Mouse (Mus musculus) right cerebral cortex, postnatal 4 days (tissue): ENCODE results near the gene Smarcc1.
A peak's percentile ranks its signal among the peaks of the same experiment; 100 is the strongest.

Experiments
- DNase-seq: peaks from one replicate; pipeline ENCODE4 v3.0.0-alpha.2; 2022

Smarcc1 gene

DNA sequence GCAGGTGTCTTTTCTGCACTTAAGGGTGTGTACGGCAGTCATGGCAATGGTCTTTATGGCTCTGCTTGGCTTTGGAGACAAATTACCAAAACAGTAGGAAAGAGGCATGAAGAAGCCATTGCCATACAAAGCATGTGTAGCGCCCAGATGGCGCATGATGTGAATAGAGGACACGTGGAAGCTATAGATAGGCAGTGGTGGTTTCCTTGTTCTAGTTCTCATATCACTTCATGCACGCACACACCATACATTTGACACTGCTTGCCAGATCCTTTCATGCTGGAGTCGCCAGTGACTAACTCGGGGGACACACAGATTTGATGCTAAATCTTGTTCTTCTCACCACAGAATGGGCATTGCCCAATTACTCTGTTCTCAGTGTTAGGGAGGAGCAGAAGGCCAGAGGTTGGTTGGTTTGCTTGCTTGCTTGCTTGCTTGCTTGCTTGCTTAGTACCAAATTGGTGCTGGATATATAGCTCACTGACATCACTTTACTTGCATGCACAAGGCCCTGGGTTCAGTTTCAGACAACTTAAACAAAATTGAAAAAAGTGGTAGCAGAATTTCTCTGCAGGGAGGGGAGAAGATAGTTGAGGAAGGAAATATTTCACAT, 125.8 kb downstream of the Smarcc1 start, which contains the start of gene Cspg5:
Gene Cspg5 (plus strand): TSS at position 563 of the 613 bp plus-strand sequence.
- no peak for DNase-seq

DNA sequence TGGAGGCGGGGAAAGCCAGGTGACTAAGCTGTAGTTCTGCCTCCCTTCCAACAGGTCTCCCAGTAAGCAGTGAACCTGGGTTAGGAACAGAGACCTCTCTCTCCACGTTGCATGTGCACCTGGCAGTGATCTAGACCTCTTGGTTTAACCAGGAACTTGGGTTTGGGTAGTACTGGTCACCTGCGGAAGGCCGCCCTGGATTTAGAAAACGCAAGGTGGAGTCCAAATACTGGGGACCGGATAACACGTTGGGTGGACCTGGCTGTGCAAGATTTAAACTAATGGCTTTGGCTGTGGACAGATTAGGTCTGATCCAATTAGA, 127.0 kb downstream of the Smarcc1 start:
- no peak for DNase-seq

DNA sequence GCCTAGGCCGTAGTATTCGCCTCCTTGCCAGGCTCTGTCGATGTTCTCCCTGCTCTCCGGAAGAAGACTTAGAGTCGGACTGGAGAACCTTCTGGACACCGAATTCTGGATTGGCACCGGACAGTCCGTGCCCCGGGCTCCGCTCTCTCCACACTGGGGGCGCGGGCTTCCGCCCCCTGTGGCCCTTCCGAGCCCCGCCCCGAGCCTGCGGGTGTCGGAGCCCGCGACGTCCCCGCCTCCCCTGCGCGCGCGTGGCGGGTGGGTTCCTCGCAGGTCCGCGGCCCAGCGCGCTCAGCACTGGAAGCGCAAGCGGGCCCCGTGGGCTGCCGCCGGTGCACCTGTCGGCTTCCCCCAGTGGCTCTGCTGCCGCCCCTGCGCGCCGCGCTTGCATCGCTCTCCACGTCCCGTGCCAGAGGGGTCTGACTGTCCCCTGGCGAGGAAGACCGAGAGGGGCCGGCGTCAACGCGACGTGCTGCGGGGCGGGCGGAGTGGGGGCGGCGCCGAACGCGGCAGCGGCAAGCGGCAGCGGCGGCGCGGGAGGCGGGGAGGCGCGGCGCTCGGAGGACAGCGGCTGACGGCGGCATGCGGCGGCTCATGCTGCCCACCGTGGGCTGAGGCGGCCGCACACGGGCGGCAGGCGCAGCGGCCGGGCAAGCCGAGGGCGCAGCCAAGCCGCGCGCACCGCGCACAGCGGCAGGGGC, 127.5 kb downstream of the Smarcc1 start:
- DNase-seq = peak; percentile 80

DNA sequence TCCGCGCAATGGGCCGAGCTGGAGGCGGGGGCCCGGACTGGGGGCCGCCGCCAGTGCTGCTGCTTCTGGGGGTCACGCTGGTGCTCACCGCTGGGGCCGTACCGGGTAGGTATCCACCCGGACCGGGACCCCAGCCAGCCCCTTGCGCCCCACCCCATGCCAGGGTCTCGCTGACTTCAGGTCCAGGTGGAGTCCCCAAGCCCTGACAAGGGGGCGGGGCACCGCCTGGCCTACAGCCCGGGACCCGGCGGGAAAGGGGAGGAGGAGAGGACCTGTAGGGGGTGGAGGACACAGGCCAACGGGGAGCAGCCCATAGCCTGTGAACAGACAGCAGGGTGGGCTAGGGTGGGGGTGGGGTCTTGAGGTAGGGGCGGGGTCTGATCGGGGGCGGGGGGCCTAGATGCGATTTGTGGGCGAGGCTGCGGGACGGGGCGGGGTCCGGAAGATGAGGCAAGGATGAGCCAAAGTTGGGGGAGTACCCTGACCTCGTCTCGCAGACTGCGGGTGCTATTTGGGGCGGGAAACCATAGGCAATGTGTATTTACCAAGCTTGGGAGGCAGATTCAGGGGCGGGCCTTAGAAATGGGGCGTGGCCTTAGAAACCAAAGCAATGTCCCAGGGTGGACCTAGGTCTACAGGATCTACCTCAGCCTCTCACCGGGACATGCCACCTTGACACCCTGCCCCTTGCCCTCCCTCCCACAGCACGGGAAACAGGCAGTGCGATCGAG, 128.2 kb downstream of the Smarcc1 start:
- peak; percentile 73 for DNase-seq

DNA sequence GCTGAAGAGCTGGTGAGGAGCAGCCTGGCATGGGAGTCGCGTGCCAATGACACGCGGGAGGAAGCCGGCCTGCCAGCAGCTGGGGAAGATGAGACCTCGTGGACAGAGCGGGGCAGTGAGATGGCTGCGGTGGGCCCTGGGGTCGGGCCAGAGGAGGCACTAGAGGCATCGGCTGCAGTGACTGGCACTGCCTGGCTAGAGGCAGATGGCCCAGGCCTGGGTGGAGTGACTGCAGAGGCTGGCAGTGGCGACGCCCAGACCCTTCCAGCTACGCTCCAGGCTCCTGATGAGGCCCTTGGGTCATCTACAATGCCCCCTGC, 128.8 kb downstream of the Smarcc1 start:
- peak; percentile 40 for DNase-seq

DNA sequence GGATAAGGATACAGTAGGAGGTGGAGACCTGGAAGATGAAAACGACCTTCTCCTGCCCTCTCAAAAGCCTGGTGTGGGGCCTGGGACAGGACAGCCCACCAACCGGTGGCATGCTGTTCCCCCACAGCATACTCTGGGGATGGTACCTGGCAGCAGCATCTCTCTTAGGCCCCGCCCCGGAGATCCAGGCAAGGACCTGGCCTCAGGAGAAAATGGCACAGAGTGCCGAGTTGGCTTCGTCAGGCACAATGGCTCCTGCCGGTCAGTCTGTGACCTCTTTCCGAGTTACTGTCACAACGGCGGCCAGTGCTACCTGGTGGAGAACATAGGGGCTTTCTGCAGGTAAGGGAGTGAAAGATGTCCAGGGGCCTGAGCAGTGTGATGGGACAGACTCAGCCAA, 129.5 kb downstream of the Smarcc1 start:
- no peak for DNase-seq

DNA sequence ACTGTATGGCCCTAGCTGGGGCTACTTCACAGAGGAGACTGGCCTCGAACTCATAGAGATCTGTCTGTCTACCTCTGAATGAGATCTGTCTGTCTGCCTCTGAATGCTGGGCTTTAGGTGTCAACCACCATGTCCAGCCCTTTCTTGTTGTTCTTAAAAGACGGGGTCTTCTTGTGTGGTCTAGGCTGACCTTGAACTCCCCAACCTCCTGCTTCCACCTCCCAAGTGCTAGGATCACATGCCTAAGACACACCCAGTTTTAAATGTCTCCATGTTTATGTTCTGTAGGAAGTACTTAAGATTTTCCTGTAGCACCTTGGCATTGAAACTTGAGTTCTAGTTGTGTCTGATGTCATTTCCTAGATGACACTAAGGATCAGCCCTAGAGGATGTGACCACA, 131.4 kb downstream of the Smarcc1 start:
- DNase-seq = no peak

DNA sequence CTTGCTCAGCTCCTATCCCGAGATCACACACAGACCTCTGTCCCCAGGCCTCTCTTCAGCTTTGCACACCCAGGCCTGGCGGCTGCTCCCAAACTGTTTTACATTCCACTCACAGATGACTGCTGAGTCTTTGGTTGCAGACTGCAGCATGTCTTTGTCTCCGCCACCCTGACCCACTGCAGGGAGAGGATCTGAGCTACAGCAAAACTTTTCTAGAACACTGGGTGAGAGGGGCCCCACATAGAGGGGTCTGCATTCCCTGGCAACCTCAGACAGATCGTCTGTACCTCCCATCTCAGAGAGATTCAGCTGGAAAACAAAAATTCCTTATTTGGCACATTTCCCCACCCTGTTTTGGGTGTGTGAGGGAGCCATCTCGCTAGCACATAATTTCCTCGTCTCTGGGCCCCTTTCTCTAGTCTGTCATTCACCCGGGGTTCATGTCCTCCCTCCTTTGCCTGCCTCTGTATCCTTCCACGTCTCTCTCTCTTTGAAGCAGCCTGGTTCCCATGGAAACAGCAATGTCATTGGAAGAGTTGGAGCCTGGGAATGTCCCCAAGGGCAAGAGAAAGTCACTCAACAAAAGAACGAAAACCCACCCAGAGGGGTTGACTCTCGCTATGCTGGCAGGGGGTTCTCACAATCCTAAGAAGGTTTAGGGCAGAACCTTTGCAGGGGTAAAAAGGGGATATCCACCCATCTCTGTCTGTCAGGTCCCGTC, 132.5 kb downstream of the Smarcc1 start:
- peak; percentile 58 for DNase-seq

DNA sequence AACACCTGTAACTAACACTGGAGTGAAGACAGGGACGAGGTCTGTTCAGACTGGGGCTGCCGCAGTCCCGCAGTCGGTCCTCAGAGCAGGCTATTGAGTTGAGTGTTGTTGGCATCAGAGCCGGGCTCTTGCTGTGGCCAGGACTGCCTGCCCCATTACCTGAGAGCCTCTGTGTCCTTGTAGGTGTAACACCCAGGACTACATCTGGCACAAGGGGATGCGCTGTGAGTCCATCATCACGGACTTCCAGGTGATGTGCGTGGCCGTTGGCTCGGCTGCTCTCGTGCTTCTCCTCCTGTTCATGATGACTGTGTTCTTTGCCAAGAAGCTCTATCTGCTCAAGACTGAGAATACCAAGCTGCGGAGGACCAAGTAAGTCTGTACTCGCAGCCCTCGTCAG, 133.3 kb downstream of the Smarcc1 start:
- DNase-seq = no peak

DNA sequence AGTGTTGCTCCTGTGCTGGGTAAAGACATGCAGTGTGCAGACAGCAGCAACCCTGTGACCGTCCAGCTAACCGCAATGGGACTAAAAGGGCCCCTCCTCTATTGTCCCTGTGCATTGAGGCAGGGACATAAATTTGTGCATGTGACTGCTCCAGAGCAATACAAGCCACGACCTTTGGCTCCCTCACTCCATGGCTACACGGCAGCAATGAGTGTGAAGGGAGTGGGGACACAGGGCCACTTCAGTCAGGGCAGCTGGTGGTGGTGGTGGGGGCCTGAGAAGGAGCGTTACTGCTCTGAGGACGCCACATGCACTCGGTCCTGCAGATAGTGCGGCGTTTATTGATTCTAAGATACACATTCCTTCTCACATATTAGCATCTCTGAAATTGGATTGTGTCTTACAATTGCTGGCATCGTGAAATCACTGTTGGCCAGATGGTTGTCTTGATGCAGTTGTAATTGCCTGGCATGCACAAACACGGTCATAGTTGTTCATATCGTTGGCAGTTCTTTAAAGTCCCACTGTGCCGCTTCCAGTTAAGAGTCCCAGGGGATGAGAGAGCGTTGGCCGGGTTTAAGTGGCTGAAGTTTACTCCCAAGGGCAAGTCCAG, 138.0 kb downstream of the Smarcc1 start:
- DNase-seq = no peak

DNA sequence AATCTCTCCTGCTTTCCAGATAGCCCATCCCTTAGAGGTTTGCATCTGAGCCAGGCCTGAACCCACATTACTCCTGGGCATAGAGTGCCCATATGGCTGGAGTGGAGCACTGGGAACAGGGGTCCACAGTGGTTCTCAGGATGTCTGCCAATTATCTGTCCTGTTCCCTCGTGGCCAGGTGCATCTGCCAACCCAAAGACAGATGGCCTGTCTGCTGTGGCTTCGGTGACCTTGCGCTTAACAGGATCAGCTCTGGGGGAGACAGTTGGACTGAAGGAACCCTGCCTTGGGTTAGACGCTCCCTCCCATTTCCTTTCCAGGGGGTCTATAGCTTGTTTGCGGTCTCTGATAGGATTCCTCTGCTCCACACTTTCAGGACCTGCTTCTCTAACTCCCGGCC, 141.1 kb downstream of the Smarcc1 start:
- DNase-seq = no peak

DNA sequence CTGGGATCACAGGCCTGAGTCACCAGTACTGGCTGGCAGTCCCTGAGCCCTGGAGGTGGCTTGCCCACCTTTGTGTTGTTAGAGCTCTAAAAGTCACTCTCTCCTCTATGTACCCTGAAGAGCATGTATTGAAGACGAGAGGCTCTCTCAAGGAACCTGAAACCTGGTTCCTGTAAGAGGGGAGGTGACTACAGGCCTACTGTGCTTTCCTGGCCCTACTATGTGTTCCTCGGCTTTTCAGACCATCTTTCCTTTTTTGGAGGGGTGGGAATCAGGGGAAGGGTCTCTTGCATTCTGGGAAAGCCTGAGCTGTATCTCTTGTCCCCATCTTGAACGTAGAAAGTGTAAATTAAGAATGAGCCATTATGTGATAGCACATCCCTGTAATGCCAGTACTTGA, 141.6 kb downstream of the Smarcc1 start:
- no peak for DNase-seq

DNA sequence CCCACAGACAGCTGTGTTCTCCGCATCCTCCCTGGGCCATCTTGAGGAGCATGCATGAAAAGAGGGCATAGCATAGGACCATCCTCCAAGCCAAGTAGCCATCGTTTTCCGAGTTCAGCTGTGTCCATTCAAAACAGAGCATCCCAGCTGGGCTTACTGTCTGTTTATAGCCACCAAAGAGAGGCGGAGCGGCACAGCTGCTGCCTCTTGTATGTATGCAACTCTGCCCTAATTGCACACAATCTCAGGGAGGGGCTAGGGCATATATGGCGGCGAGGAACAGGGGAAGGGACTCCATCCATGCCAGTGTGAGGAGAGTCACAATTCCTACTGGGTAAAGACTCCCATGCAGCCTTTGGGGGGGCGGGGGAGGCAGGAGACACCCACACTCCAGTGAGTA, 145.7 kb downstream of the Smarcc1 start:
- DNase-seq = no peak

DNA sequence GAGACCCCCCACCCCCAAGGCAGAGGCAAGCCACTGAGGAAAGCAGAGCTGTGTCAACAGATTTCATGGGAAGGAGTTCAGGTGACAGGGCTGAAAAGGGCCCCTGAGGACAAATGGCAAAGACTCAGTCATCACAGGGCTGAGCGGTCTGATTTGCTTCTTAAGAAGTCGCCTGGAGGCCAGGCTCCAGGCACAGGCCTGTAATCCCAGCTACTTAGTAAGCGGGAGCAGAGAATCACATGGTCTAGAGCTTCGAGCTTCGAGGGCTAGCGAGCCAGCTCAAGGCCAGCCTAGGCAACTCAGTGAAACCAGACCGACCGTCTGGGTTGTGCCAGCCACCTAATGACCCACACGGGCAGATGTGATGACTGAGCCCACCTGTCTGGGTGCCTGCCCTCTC, 147.5 kb downstream of the Smarcc1 start:
- no peak for DNase-seq

DNA sequence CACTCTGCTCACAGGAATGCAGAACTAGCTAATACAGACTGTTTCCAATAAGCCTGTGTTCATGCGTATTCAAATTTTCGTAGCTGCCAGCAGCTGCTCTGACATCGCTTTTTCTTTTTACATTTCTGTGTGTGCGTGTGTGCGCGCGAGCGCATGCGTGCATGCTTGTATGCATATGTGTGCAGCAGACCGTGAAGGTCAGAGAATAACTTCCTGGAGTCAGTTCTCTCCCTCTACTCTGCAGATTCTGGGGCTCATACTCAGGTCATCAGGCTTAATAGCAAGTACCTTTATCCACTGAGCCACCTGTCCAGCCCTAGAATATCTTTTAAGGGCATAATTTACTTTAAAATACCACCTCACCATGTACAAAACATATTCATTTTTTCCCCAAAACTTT, 150.9 kb downstream of the Smarcc1 start:
- DNase-seq = no peak

DNA sequence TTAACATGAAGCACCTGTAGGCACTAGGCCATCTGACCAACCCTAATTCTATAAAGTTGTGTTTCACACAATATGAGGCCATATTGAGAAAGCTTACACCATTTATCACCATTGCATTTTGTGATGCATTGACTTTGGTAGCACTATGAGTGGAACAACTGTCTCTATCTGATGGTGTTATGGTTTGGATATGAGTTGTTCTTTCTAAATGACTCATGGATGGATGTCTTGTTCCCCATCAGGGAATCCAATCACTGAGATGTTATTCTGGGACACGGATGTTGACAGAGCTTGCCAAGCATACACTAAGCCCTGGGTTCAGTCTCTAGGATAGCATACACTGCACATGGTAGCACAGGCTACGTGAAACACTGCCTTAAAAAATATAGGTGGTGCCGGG, 154.8 kb downstream of the Smarcc1 start:
- no peak for DNase-seq

DNA sequence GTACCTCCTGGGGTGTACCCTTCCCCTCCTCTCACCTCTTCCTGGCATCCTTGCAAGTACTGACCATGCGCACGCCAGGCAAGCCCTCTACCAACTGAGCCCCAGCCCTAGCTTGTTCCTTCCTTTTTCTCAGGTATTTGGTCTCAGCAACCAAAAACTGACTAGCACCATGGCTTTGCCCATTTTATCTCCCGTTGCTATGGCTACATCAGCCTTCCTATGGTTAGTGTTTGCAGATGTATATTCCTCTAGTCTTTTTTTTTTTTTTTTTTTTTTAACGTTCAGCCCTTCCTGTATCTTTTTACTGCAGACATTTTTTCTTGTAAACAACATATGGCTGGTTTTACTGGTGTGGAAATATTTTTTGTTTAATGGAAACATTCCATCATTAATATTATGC, 156.0 kb downstream of the Smarcc1 start:
- no peak for DNase-seq

DNA sequence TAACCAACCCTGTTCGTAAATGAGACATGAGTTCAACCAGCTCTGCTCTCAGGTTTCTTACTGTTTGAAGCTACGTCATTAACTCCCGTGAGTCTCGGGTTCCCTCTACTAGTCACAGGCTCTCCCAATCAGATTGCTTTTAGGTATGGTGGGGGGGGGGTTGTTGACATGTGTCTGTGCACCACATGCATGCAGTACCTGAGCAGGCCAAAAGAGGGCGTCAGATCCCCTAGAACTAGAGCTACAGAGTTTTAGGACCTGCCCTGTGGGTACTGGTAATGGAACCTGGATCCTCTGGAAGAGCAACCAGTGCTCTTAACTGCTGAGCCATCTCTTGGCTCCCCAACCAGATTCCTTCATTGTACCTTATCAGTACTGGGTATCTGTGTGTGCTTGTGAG, 158.4 kb downstream of the Smarcc1 start:
- no peak for DNase-seq

DNA sequence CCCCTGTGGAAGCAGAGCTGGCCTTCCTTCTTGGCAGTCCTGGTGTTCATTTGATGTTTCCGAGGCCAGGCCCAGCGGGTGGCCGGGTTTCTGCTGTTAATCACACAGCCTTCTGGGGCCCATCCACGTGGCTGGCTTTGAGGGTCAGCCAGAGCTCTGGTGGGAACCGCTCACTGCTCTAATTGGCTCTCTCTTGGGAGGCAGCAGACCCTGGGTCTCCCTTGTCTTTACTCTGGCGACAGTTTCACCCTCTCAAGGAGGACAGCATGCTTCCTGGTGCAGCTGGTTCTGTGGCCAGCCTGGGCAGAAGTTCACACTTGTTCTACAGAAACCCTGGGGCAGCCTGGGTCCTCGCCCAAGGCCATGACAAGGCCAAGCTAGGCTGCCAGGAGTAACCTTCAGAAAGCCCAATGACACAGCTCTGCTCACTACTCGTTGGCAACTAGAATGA, 159.9 kb downstream of the Smarcc1 start:
- peak; percentile 50 for DNase-seq

DNA sequence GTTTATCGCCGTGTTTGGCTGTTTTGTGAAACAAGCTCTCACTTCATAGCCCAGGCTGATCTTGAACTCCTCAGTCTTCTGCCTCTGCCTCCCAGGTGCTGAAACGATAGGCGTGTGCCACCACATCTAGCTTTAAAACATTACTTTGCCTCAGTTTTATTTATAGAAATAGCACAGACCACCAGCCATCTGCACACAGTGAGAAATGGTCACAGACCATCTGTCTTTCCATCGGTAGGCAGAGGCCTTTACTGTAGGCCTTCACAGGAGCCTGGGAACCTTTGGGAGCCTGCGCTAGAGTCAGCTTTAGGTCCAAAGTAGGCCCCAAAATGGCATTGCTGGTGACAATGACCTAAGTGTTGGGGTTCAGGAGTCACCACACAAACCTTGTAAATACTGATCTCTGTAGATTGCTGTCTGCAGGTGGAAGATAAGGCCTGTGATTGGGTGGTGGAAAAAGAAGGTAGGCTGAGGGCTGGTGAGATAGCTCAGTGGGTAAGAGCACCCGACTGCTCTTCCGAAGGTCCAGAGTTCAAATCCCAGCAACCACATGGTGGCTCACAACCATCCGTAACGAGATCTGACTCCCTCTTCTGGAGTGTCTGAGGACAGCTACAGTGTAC, 166.7 kb downstream of the Smarcc1 start:
- DNase-seq = no peak

DNA sequence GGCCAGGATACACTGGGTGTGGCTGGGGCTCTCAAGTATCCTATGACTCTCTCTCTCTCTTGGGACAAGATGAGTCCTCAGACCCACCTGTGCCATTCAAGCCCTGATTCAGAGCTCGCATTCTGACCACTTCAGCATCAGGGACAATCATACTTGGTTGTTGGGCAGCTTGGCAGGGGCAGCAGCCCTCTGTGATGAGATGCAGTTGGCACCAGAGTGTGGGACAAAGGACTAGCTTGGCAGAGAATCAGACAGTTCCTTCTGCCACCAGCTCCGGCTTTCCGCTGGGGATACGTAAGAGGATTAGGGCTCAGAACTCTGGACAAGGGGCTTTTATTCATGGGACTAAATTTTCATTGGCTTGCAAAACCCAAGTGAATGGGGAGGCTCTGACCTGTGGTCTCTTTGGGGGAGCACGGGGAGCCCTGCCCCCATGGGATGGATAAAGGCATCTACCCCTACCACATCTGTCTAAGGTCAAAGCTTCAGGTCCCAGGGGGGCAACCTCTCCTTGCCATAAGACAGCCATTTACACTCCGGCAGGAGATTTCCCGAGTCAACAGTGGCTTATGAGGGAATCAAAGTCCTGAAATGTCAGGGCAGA, 169.9 kb downstream of the Smarcc1 start:
- peak; percentile 29 for DNase-seq
